Mouse (Mus musculus) E14TG2a.4 (cell line): ENCODE measurements around the gene Rhbdd1.

Experiments
- CTCF ChIP-seq: conservative IDR thresholded peaks from 2 replicates; pipeline ENCODE4 v1.5.1; 2014; ENCODE audit warnings: low read length
- NANOG ChIP-seq: IDR thresholded peaks from 2 replicates; pipeline ENCODE4 v1.6.1; 2014; ENCODE audit warnings: borderline replicate concordance, low read length, mixed read lengths
- POU5F1 ChIP-seq: IDR thresholded peaks from 2 replicates; pipeline ENCODE4 v1.6.1; 2014; ENCODE audit warnings: low read length, borderline replicate concordance

GRCm38 (mm10) chr1:82475254-82475653, 159.0 kb downstream of the Rhbdd1 start:
- TF ChIP-seq CTCF (no peak), POU5F1 (no peak), NANOG (no peak)
